Mouse (Mus musculus) liver, adult 2 months (tissue): ENCODE results near the gene Atp6v0e. TPM values are rescaled to one million over a fixed set of nuclear protein-coding genes. Genes with fewer than 3 reads are reported as not detected.

Experiments
- DNase-seq: peaks from one replicate; pipeline ENCODE4 v3.0.0-alpha.2; 2011; ENCODE audit warnings: low read depth, low spot score; ENCODE audit errors: extremely low read depth
- H3K27ac ChIP-seq: fragments of 200-500 bp; replicated peaks from 2 replicates; pipeline ENCODE4 v1.5.1; 2012; ENCODE audit warnings: low read depth, mild to moderate bottlenecking, control low read depth, inconsistent platforms, low read length; ENCODE audit not compliant: insufficient read depth
- H3K27me3 ChIP-seq: fragments of 200-500 bp; 2 replicates; pipeline ENCODE4 v1.6.1; 2012; ENCODE audit warnings: mild to moderate bottlenecking, moderate library complexity, low read length, inconsistent platforms; ENCODE audit not compliant: control insufficient read depth, insufficient read depth
- H3K36me3 ChIP-seq: fragments of 200-500 bp; 2 replicates; pipeline ENCODE4 v1.6.1; 2012; ENCODE audit warnings: low read length, inconsistent platforms; ENCODE audit not compliant: control insufficient read depth, insufficient read depth
- H3K4me1 ChIP-seq: fragments of 200-500 bp; 2 replicates; pipeline ENCODE4 v1.6.1; 2011; ENCODE audit warnings: low read length; ENCODE audit not compliant: control insufficient read depth, insufficient read depth
- H3K4me3 ChIP-seq: fragments of 200-500 bp; 2 replicates; pipeline ENCODE4 v1.5.1; 2011; ENCODE audit warnings: low read depth, mild to moderate bottlenecking, control low read depth, low read length, moderate library complexity; ENCODE audit not compliant: insufficient read depth
- H3K79me2 ChIP-seq: fragments of 200-500 bp; 2 replicates; pipeline ENCODE4 v1.6.1; 2012; ENCODE audit warnings: inconsistent platforms, mild to moderate bottlenecking, low read length, moderate library complexity; ENCODE audit not compliant: control insufficient read depth, insufficient read depth
- H3K9ac ChIP-seq: fragments of 200-500 bp; 2 replicates; pipeline ENCODE4 v1.6.1; 2012; ENCODE audit warnings: low read depth, mild to moderate bottlenecking, control low read depth, inconsistent platforms, low read length
- CTCF ChIP-seq: fragments of 200-500 bp; IDR thresholded peaks from 2 replicates; pipeline ENCODE4 v1.5.1; 2011; ENCODE audit warnings: low read depth, low read length, control low read depth
- POLR2A ChIP-seq: fragments of 200-500 bp; IDR thresholded peaks from 2 replicates; pipeline ENCODE4 v1.6.1; 2011; ENCODE audit warnings: low read length, control low read depth; ENCODE audit not compliant: insufficient read depth; ENCODE audit errors: extremely low read depth
- WGBS: fragments of 180-500 bp; shearing (Covaris S2); methylation state at CpG from one replicate; pipeline ENCODE4 v1.1.7; 2018; 5-methylcytosine and 5-hydroxymethylcytosine counted together
- polyA plus RNA-seq: library from polyadenylated mRNA; depleted of rRNA; stranded (reverse); fragments of >200 nt; gene quantifications from 2 replicates; pipeline ENCODE4 v1.2.3, GENCODE M21; 2012; rRNA removed
- total RNA-seq: library from RNA; depleted of rRNA; stranded (reverse); fragments of >200 nt; gene quantifications from 2 replicates; pipeline ENCODE4 v1.2.3, GENCODE M21; 2014; rRNA removed

The Atp6v0e gene
- total RNA-seq: 104 and 108 TPM in 2 replicates
- polyA plus RNA-seq: 122 and 131 TPM in 2 replicates

- no peak within 1 kb of the TSS; the same call in 1 of the 2 replicates for H3K27ac ChIP-seq
- peak within 1 kb of the TSS; percentile 39 for H3K9ac ChIP-seq
- peak within 1 kb of the TSS; percentile 44 for H3K4me3 ChIP-seq
- H3K4me1 ChIP-seq: peaks cover 5% of the 10 kb centered on the region; the same call in 1 of the 2 replicates
- TF ChIP-seq POLR2A: peak; percentile 50; the same call in 1 of the 2 replicates
- peak; percentile 98 for TF ChIP-seq CTCF
- no peaks in the 10 kb centered on the region for H3K36me3 ChIP-seq
- peak; percentile 90 for DNase-seq
- WGBS: 2% methylated on average over 28 of the region's 28 CpGs
- no peaks in the 10 kb centered on the region for H3K27me3 ChIP-seq
- no peaks in the 10 kb centered on the region for H3K79me2 ChIP-seq
These were observed at the start of gene Atp6v0e for GRCm38 (mm10) chr17:26662978-26663683. Gene Atp6v0e, plus strand, starts transcription at chr17:26663231.

GRCm38 (mm10) chr17:26614286-26614685 lies 48.7 kb upstream of the Atp6v0e start:
- 81% methylated on average over 6 of the region's 6 CpGs for WGBS
- peaks cover 30% of the 10 kb centered on the region for H3K4me1 ChIP-seq
- H3K27ac ChIP-seq: no peak overlapping the region
- H3K27me3 ChIP-seq: no peaks in the 10 kb centered on the region
- no peaks in the 10 kb centered on the region; the same call in 1 of the 2 replicates for H3K36me3 ChIP-seq
- TF ChIP-seq CTCF: no peak
- no peak for TF ChIP-seq POLR2A
- H3K4me3 ChIP-seq: no peak overlapping the region
- peaks cover 10% of the 10 kb centered on the region; the same call in 1 of the 2 replicates for H3K79me2 ChIP-seq
- H3K9ac ChIP-seq: no peak overlapping the region
- DNase-seq: no peak

GRCm38 (mm10) chr17:26614708-26615486 lies 48.1 kb upstream of the Atp6v0e start:
- Histone ChIP-seq H3K4me1 (peaks cover 30% of the 10 kb centered on the region), H3K79me2 (peaks cover 10% of the 10 kb centered on the region; the same call in 1 of the 2 replicates), H3K36me3 (no peaks in the 10 kb centered on the region; the same call in 1 of the 2 replicates), H3K27me3 (no peaks in the 10 kb centered on the region), H3K27ac (no peak overlapping the region), H3K4me3 (no peak overlapping the region), H3K9ac (no peak overlapping the region)
- WGBS: 89% methylated on average over 9 of the region's 9 CpGs
- DNase-seq: no peak
- TF ChIP-seq POLR2A: no peak

GRCm38 (mm10) chr17:26616696-26617095 lies 46.3 kb upstream of the Atp6v0e start:
- H3K9ac ChIP-seq: no peak overlapping the region; the same call in 1 of the 2 replicates
- 40% methylated on average over 2 of the region's 2 CpGs for WGBS
- H3K27me3 ChIP-seq: no peaks in the 10 kb centered on the region
- peaks cover 24% of the 10 kb centered on the region for H3K4me1 ChIP-seq
- TF ChIP-seq CTCF (no peak), POLR2A (no peak)
- H3K36me3 ChIP-seq: no peaks in the 10 kb centered on the region; the same call in 1 of the 2 replicates
- H3K27ac ChIP-seq: peak overlapping the region; percentile 79
- DNase-seq: peak; percentile 96
- H3K4me3 ChIP-seq: no peak overlapping the region
- peaks cover 10% of the 10 kb centered on the region; the same call in 1 of the 2 replicates for H3K79me2 ChIP-seq

GRCm38 (mm10) chr17:26618498-26618897 lies 44.5 kb upstream of the Atp6v0e start:
- WGBS: 92% methylated on average over 5 of the region's 5 CpGs
- no peaks in the 10 kb centered on the region; the same call in 1 of the 2 replicates for H3K36me3 ChIP-seq
- no peak overlapping the region for H3K4me3 ChIP-seq
- H3K4me1 ChIP-seq: peaks cover 21% of the 10 kb centered on the region
- TF ChIP-seq POLR2A (no peak), CTCF (no peak)
- H3K79me2 ChIP-seq: peaks cover 4% of the 10 kb centered on the region; the same call in 1 of the 2 replicates
- no peak for DNase-seq
- no peak overlapping the region for H3K27ac ChIP-seq
- H3K27me3 ChIP-seq: no peaks in the 10 kb centered on the region
- H3K9ac ChIP-seq: no peak overlapping the region
